Mouse (Mus musculus) MEL (cell line): ENCODE data around the gene Zc3h10. TPM values are rescaled to one million over a fixed set of nuclear protein-coding genes. Genes with fewer than 3 reads are reported as not detected.

Source experiments
- DNase-seq: peaks from one replicate; pipeline ENCODE4 v3.0.0; 2011; ENCODE audit warnings: low read depth, low spot score
- H3K27ac ChIP-seq: 2 replicates; pipeline ENCODE4 v1.5.1; 2012; ENCODE audit warnings: low read depth, mild to moderate bottlenecking, control low read depth, low read length, moderate library complexity; ENCODE audit not compliant: control insufficient read depth
- H3K27me3 ChIP-seq, 2 experiments: fragments of 150-350 bp in 1 of 2; sonication (generic) in 1 of 2; 2 replicates each; pipeline ENCODE4 v1.6.1; 2012; ENCODE audit warnings: low read length in 2 of 2, mild to moderate bottlenecking in 2 of 2, improper control_type of control experiment in 1 of 2, moderate library complexity in 1 of 2; ENCODE audit not compliant: insufficient read depth in 2 of 2, control insufficient read depth in 1 of 2
- H3K36me3 ChIP-seq, 2 experiments: 2 replicates each; pipeline ENCODE4 v1.6.1; 2012 to 2014; ENCODE audit warnings: low read length in 2 of 2, improper control_type of control experiment in 1 of 2, inconsistent platforms in 1 of 2, mild to moderate bottlenecking in 1 of 2; ENCODE audit not compliant: insufficient read depth in 2 of 2, control insufficient read depth in 1 of 2
- H3K4me1 ChIP-seq, 2 experiments: fragments of 150-350 bp in 1 of 2; sonication (generic) in 1 of 2; 2 replicates each; pipeline ENCODE4 v1.6.1; 2012; ENCODE audit warnings: low read length in 2 of 2, improper control_type of control experiment in 1 of 2, mild to moderate bottlenecking in 1 of 2; ENCODE audit not compliant: insufficient read depth in 2 of 2, control insufficient read depth in 1 of 2
- H3K4me3 ChIP-seq, 2 experiments: fragments of 150-350 bp in 1 of 2; sonication (generic) in 1 of 2; 2 replicates each; pipeline ENCODE4 v1.5.1; 2012; ENCODE audit warnings: low read depth in 2 of 2, low read length in 2 of 2, mild to moderate bottlenecking in 2 of 2, moderate library complexity in 2 of 2, control low read depth in 1 of 2, improper control_type of control experiment in 1 of 2; ENCODE audit not compliant: control insufficient read depth in 1 of 2, insufficient read depth in 1 of 2
- H3K79me2 ChIP-seq: 2 replicates; pipeline ENCODE4 v1.6.1; 2012; ENCODE audit warnings: mild to moderate bottlenecking, low read length, moderate library complexity; ENCODE audit not compliant: control insufficient read depth, poor library complexity, insufficient read depth
- H3K9ac ChIP-seq: 2 replicates; pipeline ENCODE4 v1.6.1; 2012; ENCODE audit warnings: low read depth, mild to moderate bottlenecking, control low read depth, low read length, moderate library complexity; ENCODE audit not compliant: control insufficient read depth, poor library complexity, severe bottlenecking
- H3K9me3 ChIP-seq: fragments of 150-350 bp; sonication (generic); replicated peaks from 2 replicates; pipeline ENCODE4 v1.6.1; 2012; ENCODE audit warnings: mild to moderate bottlenecking, low read length, improper control_type of control experiment, moderate library complexity; ENCODE audit not compliant: insufficient read depth
- CHD2 ChIP-seq: IDR thresholded peaks from 2 replicates; pipeline ENCODE4 v1.6.1; 2011; ENCODE audit warnings: low read length, improper control_type of control experiment
- E2F4 ChIP-seq: IDR thresholded peaks from 2 replicates; pipeline ENCODE4 v1.6.1; 2011; ENCODE audit warnings: low read depth, low read length, improper control_type of control experiment, borderline replicate concordance
- EP300 ChIP-seq, 2 experiments: IDR thresholded peaks; 2 replicates each; pipeline ENCODE4 v1.6.1; 2011; ENCODE audit warnings: improper control_type of control experiment in 2 of 2, low read length in 2 of 2, low read depth in 1 of 2, mild to moderate bottlenecking in 1 of 2
- GATA1 ChIP-seq: IDR thresholded peaks from 2 replicates; pipeline ENCODE4 v1.6.1; 2011; ENCODE audit warnings: low read depth, low read length, improper control_type of control experiment
- HCFC1 ChIP-seq: IDR thresholded peaks from 2 replicates; pipeline ENCODE4 v1.6.1; 2012; ENCODE audit warnings: low read depth, mild to moderate bottlenecking, inconsistent platforms, low read length, improper control_type of control experiment, moderate library complexity
- MAFK ChIP-seq: IDR thresholded peaks from 2 replicates; pipeline ENCODE4 v1.6.1; 2011; ENCODE audit warnings: low read depth, mild to moderate bottlenecking, low read length, improper control_type of control experiment, borderline replicate concordance
- MAX ChIP-seq: IDR thresholded peaks from 2 replicates; pipeline ENCODE4 v1.6.1; 2011; ENCODE audit warnings: low read length, improper control_type of control experiment
- MAZ ChIP-seq: IDR thresholded peaks from 2 replicates; pipeline ENCODE4 v1.6.1; 2012; ENCODE audit warnings: low read depth, mild to moderate bottlenecking, inconsistent platforms, low read length, improper control_type of control experiment
- MXI1 ChIP-seq: IDR thresholded peaks from 2 replicates; pipeline ENCODE4 v1.6.1; 2011; ENCODE audit warnings: mild to moderate bottlenecking, low read depth, low read length, improper control_type of control experiment
- MYC ChIP-seq: IDR thresholded peaks from 2 replicates; pipeline ENCODE4 v1.6.1; 2011; ENCODE audit warnings: low read depth, mild to moderate bottlenecking, low read length, improper control_type of control experiment, moderate library complexity
- NELFE ChIP-seq: IDR thresholded peaks from 2 replicates; pipeline ENCODE4 v1.6.1; 2011; ENCODE audit warnings: low read depth, low read length, improper control_type of control experiment
- NRF1 ChIP-seq: IDR thresholded peaks from 2 replicates; pipeline ENCODE4 v1.6.1; 2014; ENCODE audit warnings: low read depth, mild to moderate bottlenecking, inconsistent platforms, low read length, improper control_type of control experiment, moderate library complexity; ENCODE audit not compliant: poor library complexity, insufficient read depth, severe bottlenecking
- POLR2A ChIP-seq, 2 experiments: IDR thresholded peaks; 2 replicates each; pipeline ENCODE4 v1.6.1; 2011 to 2012; ENCODE audit warnings: low read length in 2 of 2, mild to moderate bottlenecking in 2 of 2, control low read depth in 1 of 2, improper control_type of control experiment in 1 of 2, low read depth in 1 of 2, moderate library complexity in 1 of 2; ENCODE audit not compliant: control insufficient read depth in 1 of 2, insufficient read depth in 1 of 2, poor library complexity in 1 of 2
- POLR2AphosphoS5 ChIP-seq: IDR thresholded peaks from 2 replicates; pipeline ENCODE4 v1.6.1; 2012; ENCODE audit warnings: low read depth, borderline replicate concordance, mild to moderate bottlenecking, inconsistent platforms, low read length, moderate library complexity, mixed read lengths
- TAL1 ChIP-seq: IDR thresholded peaks from 2 replicates; pipeline ENCODE4 v1.6.1; 2012; ENCODE audit warnings: mild to moderate bottlenecking, inconsistent platforms, low read length, moderate library complexity, mixed read lengths
- TBP ChIP-seq: IDR thresholded peaks from 2 replicates; pipeline ENCODE4 v1.8.0; 2011; ENCODE audit warnings: low read depth, low read length, improper control_type of control experiment
- UBTF ChIP-seq: IDR thresholded peaks from 2 replicates; pipeline ENCODE4 v1.6.1; 2012; ENCODE audit warnings: low read depth, mild to moderate bottlenecking, inconsistent platforms, low read length, improper control_type of control experiment, moderate library complexity, borderline replicate concordance; ENCODE audit not compliant: insufficient read depth
- ZC3H11A ChIP-seq: IDR thresholded peaks from 2 replicates; pipeline ENCODE4 v1.6.1; 2012; ENCODE audit warnings: low read depth, mild to moderate bottlenecking, inconsistent platforms, low read length, improper control_type of control experiment
- ZKSCAN1 ChIP-seq: IDR thresholded peaks from 2 replicates; pipeline ENCODE4 v1.6.1; 2012; ENCODE audit warnings: low read depth, mild to moderate bottlenecking, inconsistent platforms, low read length, improper control_type of control experiment, moderate library complexity
- ZMIZ1 ChIP-seq: IDR thresholded peaks from 2 replicates; pipeline ENCODE4 v1.6.1; 2012; ENCODE audit warnings: low read depth, mild to moderate bottlenecking, inconsistent platforms, low read length, improper control_type of control experiment, moderate library complexity
- ZNF384 ChIP-seq: IDR thresholded peaks from 2 replicates; pipeline ENCODE4 v1.6.1; 2012; ENCODE audit warnings: low read depth, mild to moderate bottlenecking, inconsistent platforms, low read length, improper control_type of control experiment
- polyA plus RNA-seq, 2 experiments: library from polyadenylated mRNA; stranded (reverse) in 1 of 2; unstranded in 1 of 2; fragments of >175 nt in 1 of 2; fragments of >200 nt in 1 of 2; gene quantifications; 2 replicates each; pipeline versions ENCODE4 v1.2.1 to v1.2.4; 2012; ENCODE audit warnings: low replicate concordance in 2 of 2, low read depth in 1 of 2; ENCODE audit not compliant: insufficient read length in 2 of 2, insufficient read depth in 1 of 2, missing spikeins in 1 of 2
- total RNA-seq: library from RNA; depleted of rRNA; stranded (reverse); fragments of 300-350 nt; gene quantifications from 2 replicates; pipeline ENCODE4 v1.2.3, GENCODE M21; 2012

The Zc3h10 gene
- total and polyA plus RNA-seq, 3 experiments = 14.6 to 17.3 TPM; not detected in 1

- TF ChIP-seq MXI1 (peak; percentile 84), MAFK (no peak), ZMIZ1 (peak; percentile 86; the same call in 1 of the 2 replicates)
These were observed 21.8 kb downstream of the Zc3h10 start, which contains the start of gene Esyt1 (continued) for GRCm38 (mm10) chr10:128525671-128526308.

GRCm38 (mm10) chr10:128524732-128525662, 22.6 kb downstream of the Zc3h10 start:
- H3K27ac ChIP-seq = peak overlapping the region; percentile 71
- DNase-seq = peak; percentile 86
- peak overlapping the region; percentile 79 for H3K9ac ChIP-seq
- peaks cover 0 to 10% of the 10 kb centered on the region in 2 experiments; a peak in 3 of 4 replicates for H3K36me3 ChIP-seq
- peaks cover 8% of the 10 kb centered on the region for H3K79me2 ChIP-seq
- H3K9me3 ChIP-seq = no peaks in the 10 kb centered on the region
- H3K4me3 ChIP-seq = peak overlapping the region; percentile 83 to 90
- TF ChIP-seq POLR2AphosphoS5 = peak; percentile 13; the same call in 1 of the 2 replicates
- peak in 1 of 2 experiments; percentile 47; a peak in 2 of 4 replicates for TF ChIP-seq EP300 (IDR thresholded peaks at IDR 0.05; ENCODE audit: low read depth in 1 of 2, low read length in 2 of 2)
- peak; percentile 57 for TF ChIP-seq ZMIZ1
- TF ChIP-seq HCFC1 = peak; percentile 46; the same call in 1 of the 2 replicates
- TF ChIP-seq ZC3H11A = no peak; the same call in 1 of the 2 replicates
- no peak for TF ChIP-seq ZKSCAN1
- no peak for TF ChIP-seq CHD2
- TF ChIP-seq MAZ = peak; percentile 81; the same call in 1 of the 2 replicates
- peak; percentile 32; the same call in 1 of the 2 replicates for TF ChIP-seq GATA1
- peak; percentile 64 for TF ChIP-seq MAX
- TF ChIP-seq UBTF = peak; percentile 86; the same call in 1 of the 2 replicates
- TF ChIP-seq TAL1 = peak; percentile 33
- peak; percentile 56; the same call in 1 of the 2 replicates for TF ChIP-seq MYC
- TF ChIP-seq ZNF384 = no peak
- peak; percentile 56 for TF ChIP-seq NELFE
- no peak for TF ChIP-seq NRF1
- TF ChIP-seq TBP = peak; percentile 45
- peak; percentile 64 for TF ChIP-seq MXI1
- TF ChIP-seq POLR2A (IDR thresholded peaks at IDR 0.05; ENCODE audit: control insufficient read depth in 1 of 2, insufficient read depth in 1 of 2, low read depth in 1 of 2, low read length in 2 of 2, poor library complexity in 1 of 2) = peak in 1 of 2 experiments; percentile 57; a peak in 2 of 4 replicates
- 0 out of 2 replicates have a peak, but pooled peaks have one; percentile 20 for TF ChIP-seq E2F4
- peaks cover 5 to 12% of the 10 kb centered on the region in 2 experiments; a peak in 3 of 4 replicates for H3K4me1 ChIP-seq
- no peaks in the 10 kb centered on the region for H3K27me3 ChIP-seq
